Mouse (Mus musculus) cerebellum, adult 8-10 months (tissue): ENCODE data around the gene A730049H05Rik.
A peak's percentile ranks its signal among the peaks of the same experiment; 100 is the strongest.

Experiments used
- DNase-seq: peaks from one replicate; pipeline ENCODE4 v3.0.0; 2022

Gene A730049H05Rik

DNA sequence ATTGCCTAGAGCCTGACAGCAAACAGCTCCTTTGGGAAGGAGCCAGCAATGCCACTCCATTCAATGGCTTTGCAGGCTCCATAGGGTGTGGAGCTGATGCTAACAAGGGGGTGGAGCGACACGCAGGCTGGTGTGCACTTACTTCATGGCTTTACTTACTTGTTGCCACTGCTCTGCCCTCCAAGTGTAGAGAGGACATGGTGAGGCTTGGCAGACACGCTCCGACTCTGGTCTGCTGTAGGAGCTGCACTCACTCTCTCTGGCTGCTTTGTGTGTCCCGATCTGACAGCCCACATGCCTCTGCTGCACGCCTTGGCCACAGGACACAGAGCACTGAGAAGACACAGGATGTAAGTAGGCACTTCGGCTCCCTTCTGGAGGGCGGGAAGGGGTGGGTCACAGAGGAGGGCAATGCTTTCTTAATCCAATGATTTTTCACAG, at the start of gene A730049H05Rik:
TSS of gene A730049H05Rik (plus strand) at position 168 of the 441 bp plus-strand sequence.
- no peak for DNase-seq

DNA sequence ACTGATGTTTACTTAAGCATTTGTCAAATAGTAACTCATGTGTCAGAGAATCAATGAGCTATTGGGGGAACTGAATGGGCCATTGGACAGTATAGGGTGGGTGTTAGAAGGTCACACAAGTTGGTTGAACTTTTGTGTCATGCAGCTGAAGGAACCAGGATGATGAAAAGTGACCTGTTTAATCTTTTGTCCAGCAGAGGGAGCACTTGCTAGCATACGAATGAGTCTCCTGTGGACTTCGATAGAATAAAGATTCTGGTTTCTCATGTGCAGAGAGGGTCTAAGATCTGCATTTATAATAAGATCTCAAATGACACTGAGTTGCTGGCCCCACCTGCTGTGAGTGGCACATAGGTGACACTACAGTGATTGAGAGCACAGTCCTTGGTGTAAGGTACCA, 39.9 kb upstream of the A730049H05Rik start:
- peak; percentile 9 for DNase-seq

DNA sequence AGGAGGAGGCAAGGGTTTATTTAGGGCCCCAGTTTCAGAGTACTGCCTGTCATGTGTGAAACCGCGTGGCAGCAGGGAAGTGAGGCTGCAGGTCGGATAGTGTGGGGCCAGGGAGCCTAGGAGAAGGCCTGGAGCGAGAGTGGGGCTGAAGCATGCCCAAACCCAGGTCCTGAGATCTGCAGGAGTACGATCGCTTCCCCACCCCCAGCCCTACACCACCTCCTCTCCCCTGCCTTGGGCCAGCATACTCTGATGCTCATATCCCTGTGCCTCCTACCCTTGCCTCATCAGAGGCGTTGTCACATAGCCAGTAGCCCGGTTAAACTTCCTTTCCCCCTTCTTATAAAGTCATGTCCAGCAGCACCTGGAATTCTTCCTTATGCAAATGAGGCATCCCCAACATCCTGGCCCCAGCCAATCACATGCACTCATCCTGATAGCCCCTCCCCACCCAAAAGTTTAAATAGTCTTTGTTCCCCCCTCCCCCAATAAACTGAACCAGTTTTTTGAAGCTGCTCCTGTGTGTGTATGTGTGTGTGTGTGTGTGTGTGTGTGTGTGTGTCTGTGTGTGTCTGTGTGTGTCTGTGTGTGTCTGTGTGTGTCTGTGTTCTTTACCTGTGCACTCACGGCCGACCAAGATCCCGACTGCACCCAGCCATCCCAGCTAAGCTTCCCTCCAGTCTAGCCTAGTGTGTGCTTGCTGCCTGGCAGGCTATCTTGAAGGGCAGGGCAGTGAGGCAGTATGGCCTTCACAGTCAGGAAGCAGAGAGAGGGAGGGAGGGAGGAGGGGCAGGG, 36.9 kb upstream of the A730049H05Rik start:
- DNase-seq = no peak

DNA sequence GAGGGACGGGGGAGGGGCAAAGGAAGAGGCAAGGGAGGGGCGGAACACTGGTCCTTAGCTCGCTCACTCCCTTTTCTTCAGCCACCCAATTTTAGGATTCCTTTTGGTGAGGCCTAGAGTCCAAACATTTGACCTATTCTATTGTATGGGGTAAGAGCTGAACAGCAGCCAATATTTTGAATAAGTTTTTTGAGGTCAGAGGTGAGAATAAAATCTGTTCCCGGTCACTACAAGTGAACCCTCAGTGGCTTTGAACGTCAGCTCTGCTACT, 36.4 kb upstream of the A730049H05Rik start:
- DNase-seq = no peak

DNA sequence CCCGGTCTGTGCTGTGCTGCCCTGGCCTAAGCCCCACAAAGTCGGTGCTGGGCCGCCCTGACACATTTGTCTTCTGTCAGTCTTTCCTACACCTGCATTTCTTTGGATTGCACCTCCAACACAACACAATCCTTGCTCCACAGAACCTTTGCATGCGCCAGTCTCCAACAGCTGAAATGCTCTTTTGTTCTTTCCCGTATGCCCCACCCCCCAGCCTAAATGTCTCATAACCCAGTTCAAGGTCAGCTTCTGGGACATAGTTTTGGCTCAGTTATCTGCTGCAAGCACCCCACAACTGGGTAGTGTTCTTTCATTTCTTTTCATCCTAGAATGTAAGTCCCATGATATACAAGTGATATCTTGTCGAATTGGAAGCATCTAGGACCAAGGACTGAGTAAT, 34.8 kb upstream of the A730049H05Rik start:
- no peak for DNase-seq

DNA sequence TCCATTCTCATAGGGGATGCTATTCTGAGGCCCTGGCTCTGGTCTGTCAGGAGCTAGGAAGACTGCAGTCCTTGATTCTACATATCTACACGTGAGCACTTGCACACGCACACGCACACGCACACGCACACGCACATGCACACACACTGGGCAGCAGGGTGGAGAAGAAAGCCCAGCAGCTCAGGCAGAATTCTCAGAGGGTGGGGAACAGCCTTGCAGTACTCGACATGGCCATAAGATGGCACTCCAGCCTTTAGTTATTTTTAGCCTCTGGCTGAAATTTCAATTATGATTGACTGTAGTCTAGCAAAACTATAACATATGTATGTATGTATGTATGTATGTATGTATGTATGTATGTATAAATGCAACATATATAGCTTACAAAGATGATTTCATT, 31.5 kb upstream of the A730049H05Rik start:
- DNase-seq = peak; percentile 23

DNA sequence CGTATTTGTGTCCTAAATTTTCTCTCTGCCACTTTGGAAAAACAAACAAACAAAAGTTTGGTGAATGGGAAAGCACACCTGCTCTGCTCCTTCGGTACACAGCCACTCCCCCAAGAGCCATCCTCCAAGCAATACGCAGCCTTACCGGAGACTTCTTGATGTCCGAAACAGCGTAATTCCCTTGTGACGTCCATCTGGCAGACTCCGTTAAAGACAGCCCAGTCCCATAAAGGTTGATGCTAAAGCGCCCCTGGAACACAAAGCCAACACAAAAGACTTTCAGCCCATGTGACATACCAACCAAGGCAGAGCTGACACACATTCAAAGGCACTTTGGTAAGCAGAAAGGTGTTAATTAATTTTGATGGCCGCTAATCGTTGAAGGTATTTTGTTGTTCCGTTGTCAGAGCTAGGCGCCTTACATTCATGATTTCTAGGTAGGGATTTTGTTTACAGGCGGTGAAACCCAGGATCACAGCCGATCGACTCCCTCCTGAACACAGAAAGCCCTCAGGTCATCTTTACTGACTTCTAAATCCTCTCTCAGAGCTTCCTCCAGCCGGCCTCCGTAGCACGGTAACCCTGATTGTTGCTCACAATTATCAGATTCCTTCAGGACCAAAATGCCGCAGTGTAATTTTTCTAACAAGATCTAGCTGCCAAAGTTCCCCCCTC, 29.4 kb upstream of the A730049H05Rik start:
- DNase-seq = no peak

DNA sequence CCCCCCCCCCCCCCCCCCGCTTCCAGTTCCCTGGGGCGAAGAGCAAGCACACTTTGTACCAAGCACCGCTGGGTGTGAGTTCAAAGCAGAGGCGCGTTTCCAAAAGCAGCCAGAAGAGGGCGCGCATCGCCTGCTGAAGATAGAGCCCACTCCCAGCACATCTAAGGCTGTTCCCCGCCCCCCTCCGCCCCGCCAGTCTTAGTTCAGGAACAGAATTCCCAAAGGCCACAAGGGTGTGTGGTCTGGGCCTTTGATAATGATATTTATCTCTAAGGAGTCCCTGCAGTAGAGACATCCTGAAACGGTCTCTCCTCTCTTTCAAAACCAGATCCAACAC, 28.9 kb upstream of the A730049H05Rik start:
- DNase-seq = peak; percentile 47

DNA sequence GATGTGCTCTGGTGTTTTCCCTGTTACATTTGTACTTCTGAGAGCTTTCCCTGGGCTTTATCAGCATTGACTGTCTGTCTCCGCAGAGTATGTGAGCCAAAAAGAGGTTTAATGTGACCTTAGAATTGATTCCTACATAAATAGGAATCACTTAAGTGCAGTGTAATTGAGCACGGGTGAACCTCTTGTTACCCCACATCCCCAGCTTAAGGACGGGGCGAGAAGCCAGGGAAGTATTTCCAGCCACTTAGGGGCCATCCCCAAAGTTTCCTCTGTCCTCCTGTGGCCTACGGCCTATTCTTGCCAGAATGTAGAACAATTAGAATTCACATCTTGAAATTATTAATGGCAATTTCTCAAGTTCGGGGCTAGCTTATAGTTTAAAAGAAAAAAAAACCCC, 22.5 kb upstream of the A730049H05Rik start:
- DNase-seq = no peak

DNA sequence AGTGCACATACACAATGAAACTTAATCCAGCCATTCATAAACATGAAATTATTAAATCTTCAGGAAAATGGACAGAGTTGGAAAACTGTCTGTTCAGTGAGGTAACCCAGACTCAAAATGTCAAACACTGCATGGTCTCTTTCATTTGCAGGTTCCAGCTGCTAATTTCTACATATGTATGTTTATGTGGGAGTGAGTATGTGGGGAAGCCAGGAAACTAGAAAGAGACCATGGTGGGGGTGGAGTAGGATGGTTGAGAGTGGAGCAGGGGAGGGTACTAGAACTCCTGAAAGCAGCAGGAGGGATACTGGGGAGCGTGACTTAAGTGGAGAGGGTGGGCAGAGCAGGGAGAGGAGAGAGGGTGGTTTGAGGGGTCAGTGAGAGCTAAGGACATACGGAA, 14.8 kb upstream of the A730049H05Rik start:
- DNase-seq = no peak

DNA sequence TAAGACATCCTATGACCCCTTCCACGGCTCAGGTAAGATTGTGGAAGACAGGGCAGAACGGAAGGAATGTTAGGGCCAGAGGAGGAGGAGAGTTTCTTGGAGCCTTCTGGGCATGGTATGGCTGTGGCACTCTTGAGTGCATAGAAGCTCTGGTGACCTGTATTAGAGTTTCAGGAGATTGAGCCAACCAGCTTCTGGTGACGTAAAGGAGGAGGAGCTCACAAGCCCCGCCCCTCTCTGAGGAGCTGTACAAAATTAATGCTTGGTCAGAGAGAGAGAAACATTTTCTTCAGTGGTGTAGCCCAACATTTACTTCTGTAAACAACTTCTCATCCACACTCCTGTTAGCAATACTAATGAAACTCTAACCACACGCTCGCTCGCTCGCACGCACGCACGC, 13.9 kb upstream of the A730049H05Rik start:
- no peak for DNase-seq

DNA sequence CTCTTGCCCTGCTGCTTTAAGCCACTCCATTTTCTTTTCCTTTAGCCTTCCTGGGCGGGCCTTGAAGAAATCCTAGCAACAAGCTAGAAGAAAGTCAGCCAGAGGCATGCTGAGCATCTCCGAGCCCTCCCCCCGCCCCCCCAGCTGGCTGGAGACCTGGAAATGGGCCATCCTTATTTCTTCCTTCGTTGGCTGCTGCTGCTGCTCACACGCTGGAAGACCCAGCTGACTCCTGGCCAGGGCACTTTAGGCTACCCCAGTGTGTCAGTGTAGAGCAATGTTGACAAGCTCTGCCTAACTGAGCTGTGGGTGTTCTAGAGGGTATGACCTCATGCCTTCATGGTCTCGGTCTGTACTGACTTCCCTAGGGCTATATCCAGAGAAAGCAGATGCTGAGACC, 13.1 kb upstream of the A730049H05Rik start:
- no peak for DNase-seq

DNA sequence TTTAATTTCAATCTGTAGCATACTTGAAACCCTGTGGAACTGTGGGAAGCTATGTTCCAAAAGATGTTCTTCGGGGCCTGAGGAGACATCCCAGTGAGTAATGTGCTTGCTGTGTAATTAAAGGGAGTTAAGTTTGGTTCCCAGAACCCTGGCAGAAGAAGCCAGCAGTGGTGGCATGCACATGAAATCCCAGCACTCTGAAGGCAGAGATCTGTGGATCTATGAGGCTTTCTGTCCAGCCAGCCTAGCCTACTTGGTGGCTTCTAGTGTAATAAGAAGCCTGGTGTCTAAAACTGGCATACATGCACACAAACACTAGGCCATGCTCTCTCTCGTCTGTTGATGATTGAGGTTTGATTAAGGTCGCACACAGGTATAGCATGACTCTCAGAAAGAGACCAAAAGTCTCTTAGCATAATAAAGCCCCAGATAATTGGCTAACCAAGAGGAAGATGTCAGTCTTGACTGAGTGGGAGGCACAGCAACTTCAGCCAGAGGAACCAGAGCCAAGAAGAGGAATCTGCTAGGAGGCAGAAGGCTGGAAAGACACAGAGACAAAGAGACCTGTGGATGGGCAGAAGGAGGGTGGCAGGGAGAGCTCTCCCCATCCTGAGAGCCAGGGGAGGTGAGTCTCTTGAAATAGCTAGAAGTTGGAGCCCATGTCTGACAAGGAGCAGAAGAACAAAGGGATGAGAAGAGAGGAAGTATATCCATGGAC, 11.9 kb upstream of the A730049H05Rik start:
- DNase-seq = no peak

DNA sequence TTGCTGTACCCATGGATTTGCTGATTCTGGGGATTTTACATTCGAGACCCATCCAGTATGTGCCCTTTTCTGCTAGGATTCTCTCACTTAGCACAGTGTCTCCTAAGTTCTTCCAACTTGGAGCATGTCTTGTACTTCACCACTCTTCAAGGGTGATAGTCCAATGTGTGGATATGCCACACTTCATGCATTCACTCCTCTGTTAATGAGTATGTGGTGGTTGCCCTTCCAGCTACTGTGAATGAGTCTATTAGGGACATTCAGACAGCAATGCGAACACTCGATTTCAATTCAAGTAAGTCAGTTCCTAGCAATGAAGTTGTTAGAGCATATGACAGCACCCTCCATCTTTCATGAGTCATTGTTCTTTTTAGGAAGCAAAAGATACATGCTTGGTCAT, 6.5 kb upstream of the A730049H05Rik start:
- DNase-seq = no peak

DNA sequence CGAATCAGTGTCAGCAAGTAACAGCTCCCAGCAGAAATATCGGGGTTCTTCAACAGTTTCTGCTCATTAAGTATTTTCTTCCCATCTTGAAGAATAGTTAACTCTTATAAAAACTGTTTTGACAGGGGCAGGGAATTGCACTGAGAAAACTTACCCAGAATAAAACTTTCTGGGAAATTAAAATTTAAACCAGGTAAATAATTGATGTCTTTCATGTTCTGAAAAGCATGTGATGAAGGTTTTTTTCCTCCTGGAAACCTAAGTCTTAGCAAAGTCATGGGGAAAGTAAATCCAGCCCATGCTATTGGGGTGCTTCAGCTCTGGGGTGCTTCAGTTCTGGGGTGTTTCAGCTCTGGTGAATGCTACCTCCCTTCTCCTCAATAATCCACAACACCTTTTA, 5.7 kb upstream of the A730049H05Rik start:
- DNase-seq = no peak

DNA sequence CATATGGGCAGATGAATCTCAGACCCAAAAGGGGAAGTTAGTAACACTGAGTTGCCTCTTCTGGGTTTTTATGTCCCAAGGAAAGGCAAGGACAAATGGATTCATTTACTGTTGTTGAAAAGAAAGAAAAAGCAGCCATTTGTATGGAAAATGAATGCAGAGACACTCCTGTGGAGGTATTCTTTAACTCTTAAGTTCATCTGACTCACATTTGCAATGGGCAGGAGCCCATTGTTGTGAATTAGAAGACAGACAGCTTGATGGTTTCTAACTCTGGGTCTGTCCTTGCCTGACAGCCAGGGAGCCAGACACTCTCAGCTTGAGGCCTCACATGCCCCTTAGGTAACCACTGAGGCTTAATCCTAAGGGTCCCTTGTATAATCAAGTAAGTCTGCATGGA, 4.7 kb upstream of the A730049H05Rik start:
- DNase-seq = no peak

DNA sequence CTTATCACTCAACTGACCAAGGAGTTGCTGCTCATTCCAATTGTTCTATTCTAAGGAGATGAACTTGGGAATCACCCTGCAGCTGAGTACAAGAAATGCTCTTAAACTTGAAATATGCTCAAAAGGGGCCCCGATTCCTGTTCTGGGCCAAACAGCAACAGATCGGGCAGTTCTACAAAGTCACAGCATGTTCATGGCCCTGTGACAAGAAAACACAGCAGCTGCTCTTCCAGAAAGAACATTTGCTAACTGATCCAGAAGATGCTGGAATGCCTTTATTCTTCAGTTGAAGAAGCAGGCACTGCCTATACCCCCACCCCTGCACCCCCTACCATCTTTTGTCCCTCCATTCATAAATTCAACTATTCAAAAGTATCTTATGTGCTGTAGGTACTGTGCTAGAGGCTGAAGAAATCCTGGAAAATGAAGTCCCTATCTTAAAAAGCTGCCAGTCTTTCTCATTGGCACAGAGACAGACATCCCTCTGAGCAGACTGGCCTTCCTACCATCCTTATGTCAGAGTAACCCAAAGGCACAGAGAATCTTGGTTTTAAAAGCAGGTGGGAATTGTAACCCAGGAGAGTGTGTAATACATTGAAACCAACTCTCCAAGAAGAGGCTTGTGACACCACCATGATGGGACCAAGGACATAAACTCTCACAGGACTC, 3.4 kb upstream of the A730049H05Rik start:
- peak; percentile 8 for DNase-seq

DNA sequence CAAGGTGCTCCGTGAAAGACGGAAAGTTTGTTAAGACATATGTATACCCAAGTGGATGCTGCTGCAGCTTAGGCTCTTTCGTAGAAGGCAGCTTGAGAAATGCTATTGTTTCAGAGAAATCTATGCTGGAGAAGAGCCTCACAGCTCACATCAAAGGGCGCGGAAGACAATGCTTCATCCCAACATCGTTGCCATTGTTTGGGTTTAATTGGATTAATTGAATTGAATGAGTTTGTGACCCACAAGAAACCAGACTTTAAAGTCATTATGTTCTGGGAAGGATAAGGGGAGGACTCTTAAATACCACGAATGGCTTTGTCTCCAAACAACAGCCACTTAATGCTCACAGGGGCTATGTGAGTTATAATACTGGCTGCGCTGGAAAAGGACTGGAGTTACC, 1.4 kb downstream of the A730049H05Rik start:
- no peak for DNase-seq

DNA sequence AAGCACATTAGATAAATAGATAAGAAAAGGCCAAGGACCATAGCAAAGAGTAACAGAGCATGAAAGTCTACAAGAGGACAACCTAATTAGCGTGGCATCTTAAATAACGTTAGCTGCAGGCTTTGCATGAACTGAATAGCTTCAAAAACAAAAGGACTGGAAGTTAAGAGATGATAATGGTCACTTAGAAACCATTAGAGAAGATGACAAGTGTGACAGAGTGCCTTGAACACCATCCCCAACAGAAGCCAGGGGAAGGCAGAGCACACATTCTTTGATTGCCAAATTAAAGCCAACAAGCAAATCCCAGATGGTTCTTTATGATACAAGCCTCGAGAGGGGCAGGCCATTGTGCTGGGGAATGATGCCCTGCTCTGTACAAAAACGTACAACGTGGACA, 5.3 kb downstream of the A730049H05Rik start:
- no peak for DNase-seq

DNA sequence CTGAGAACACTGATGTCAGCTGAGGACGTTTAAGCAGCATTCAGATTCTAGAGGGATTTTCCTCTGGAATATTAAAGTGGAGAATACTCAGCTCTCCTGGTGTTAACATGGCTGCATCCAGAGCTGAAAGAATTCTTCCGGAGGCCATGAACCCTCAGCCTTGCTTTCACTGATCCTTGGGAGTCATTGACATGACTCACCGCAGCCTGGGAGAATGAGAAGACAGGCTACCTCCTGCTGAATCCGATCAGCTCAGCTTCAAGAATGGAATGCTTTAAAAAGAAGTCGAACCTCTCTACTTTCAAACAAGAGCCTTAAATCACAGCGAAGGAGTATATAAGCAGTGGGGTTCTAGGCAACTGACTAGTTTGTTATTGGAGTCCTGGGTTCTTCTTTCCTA, 5.7 kb downstream of the A730049H05Rik start:
- no peak for DNase-seq

DNA sequence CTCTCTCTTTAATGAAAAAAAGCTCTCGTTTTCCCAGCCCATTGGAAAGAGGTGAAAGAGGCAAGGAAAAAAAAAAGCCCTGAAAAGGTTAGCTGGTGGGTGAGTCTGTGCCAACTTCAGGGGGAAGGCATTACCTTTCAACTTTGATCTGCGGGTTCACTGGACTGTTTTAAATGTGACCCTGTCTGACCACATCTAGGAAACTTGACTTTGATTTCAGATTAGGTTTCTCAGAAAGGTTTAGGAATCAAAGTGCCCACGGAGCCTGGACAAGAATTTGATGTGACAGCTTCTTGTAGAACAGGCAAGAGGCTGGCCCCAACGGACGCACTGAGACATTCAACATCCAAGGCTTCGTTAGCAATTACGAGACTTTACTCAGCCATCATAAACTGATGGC, 7.7 kb downstream of the A730049H05Rik start:
- no peak for DNase-seq

DNA sequence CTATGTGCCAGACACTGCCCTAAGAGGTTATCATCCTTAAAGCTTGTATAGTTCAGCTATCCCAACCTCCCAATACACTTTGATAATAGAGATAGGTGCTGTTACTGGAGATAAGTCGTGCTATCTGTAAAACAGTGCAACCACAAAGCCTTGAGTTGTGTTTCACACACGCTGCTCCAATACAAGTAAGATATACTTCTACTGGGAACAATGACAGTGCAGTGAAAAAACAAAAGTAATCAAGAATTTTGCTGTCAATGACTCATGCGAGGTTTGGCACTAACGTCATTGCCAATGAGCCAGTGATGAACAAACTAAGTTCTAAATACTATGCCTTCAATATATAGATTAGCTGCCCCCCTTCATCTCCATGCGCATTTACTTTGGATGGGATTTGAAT, 10.3 kb downstream of the A730049H05Rik start:
- DNase-seq = no peak

DNA sequence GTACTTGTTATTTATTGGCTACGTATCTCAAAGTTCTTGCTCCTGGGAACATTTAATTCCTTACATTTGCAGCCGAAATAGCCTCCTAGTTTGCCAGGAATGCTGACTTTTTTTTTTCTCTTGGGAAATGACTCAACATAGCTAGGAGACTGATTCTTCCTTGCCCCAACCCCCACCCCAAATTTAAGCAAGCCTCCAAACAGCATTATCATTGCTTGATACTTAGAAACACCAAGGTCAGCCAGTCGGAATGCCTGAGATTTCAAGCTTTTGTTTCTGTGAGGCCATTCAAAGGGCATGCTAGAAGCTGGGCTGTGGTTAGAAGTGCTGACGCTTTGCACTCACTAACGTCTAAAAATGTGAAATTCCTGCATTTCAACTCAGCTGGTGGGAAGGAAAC, 11.1 kb downstream of the A730049H05Rik start:
- DNase-seq = no peak

DNA sequence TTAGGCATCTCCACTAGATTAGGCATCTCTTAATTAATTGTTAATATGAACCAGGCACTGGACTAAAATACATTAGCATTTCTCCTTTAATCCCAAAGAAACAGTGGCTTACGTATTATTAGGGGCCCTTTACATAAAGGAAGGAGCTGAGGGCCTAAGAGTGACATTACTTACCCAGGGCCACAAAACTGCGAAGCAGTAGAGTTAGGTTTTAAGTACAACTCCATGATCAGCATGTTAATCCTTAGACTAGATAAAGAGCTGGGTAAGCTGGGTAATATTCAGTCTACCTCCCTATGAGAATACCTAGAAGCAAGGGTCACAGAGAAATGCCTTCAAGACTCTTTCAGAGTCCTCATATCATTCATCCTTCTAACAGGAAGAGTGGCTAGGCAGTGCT, 12.9 kb downstream of the A730049H05Rik start:
- DNase-seq = no peak
